Mouse (Mus musculus): ENCODE data around the gene Opalin. TPM values are rescaled to one million over a fixed set of nuclear protein-coding genes. Genes with fewer than 3 reads are reported as not detected.
A peak's percentile ranks its signal among the peaks of the same experiment; 100 is the strongest.

Opalin gene
- polyA plus RNA-seq, 1 experiment from 2014 or later: not detected

DNA sequence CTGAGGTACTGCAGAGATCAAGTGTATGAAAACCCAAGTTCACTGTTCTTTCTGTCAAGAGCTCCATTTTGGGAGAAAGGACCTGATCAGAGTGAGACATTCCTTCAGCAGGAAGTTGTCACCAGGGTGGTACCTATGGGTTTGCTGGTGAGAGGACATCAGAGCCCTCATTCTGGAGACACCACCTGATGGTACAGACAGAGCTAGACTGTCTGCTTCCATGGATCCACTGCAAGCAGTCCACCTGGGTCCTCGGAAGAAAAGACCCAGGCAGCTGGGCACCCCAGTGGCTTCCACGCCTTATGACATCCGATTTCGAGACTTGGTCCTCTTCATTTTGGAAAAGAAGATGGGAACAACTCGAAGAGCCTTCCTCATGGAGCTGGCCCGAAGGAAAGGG lies 47.7 kb downstream of the Opalin start, which contains the start of gene Dntt:
TSS of gene Dntt (plus strand) at position 57 of the 400 bp plus-strand sequence.
- H3K27ac ChIP-seq: no peak within 1 kb of the TSS
- no peaks in the 10 kb centered on the region for H3K4me1 ChIP-seq (replicated peaks)
- H3K36me3 ChIP-seq: no peaks in the 10 kb centered on the region
- H3K9me3 ChIP-seq: no peaks in the 10 kb centered on the region
- WGBS: 82% methylated on average over 6 of the region's 6 CpGs
- H3K27me3 ChIP-seq (replicated peaks): no peaks in the 10 kb centered on the region
- H3K9ac ChIP-seq: no peak within 1 kb of the TSS
- no peak within 1 kb of the TSS for H3K4me2 ChIP-seq (replicated peaks)
- H3K4me3 ChIP-seq (replicated peaks): no peak within 1 kb of the TSS
- ATAC-seq: no peak

DNA sequence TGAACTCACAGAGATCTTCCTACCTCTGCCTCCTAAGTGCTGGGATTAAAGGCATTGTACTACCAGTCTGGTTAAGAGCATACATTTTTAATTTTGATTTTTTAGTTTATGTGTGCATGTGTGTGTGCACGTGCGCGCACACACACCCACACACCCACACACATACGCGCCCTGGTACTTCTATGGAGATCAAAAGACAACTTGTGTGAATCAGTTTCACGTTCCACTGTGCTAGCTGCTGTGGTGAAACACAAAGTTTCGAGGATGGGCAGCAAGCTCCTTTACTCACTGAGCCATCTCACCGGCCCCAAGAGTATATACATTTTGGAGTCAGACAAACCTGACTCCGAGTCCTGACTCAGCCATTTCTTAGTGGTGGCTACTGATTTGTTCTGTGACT lies 49.3 kb downstream of the Opalin start:
- Histone ChIP-seq H3K27me3 (replicated peaks) (no peaks in the 10 kb centered on the region), H3K27ac (no peak overlapping the region), H3K9ac (no peak overlapping the region), H3K4me2 (replicated peaks) (no peak overlapping the region), H3K4me3 (replicated peaks) (no peak overlapping the region), H3K36me3 (no peaks in the 10 kb centered on the region), H3K4me1 (replicated peaks) (no peaks in the 10 kb centered on the region), H3K9me3 (no peaks in the 10 kb centered on the region)
- WGBS: 91% methylated on average over 9 of the region's 9 CpGs
- ATAC-seq: no peak

DNA sequence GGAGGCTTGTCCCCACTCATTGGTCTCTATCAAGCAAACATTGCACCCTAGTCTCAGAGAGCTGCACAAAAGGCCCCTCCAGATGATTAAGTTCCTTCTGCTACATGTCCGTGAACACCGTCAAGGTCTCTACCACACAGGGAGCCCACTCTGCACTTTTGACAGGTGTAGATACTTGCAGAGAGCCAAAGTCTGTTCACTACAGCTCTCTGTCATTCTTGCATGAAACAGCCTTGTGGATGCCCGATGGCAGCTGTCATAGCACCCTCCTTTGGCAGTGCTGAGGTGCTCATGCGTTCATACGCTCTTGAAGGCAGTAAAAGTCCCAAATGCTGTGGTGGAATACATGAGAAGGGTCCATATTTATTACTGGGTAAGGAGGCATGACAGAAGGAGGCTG lies 49.9 kb downstream of the Opalin start:
- 89% methylated on average over 5 of the region's 5 CpGs for WGBS
- no peaks in the 10 kb centered on the region for H3K27me3 ChIP-seq (replicated peaks)

DNA sequence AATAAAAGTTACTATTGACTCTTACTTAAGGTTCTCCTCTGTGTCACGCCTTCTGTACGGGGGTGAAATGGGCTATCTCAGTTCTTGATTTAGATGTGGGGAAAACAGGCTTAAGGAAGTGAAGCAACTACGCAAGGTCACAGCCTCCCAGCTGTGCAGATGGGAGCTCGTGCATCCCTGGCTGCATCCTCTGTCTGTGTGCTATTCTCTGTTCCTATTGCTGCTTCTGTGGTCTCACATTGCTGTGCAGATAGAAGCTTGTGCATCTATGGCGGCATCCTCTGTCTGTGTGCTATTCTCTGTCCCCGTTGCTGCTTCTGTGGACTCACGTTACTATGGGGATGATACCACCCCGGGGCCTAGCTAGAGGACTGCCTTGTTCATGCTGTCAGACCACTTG lies 50.4 kb downstream of the Opalin start:
- H3K27me3 ChIP-seq (replicated peaks): no peaks in the 10 kb centered on the region
- no peaks in the 10 kb centered on the region for H3K4me1 ChIP-seq (replicated peaks)
- ATAC-seq: no peak

More for the DNA sequence above, 49.9 kb downstream of the Opalin start:
- H3K4me2 ChIP-seq (replicated peaks): no peak overlapping the region
- no peak for ATAC-seq
- no peak overlapping the region for H3K27ac ChIP-seq
- H3K9me3 ChIP-seq: no peaks in the 10 kb centered on the region
- no peaks in the 10 kb centered on the region for H3K4me1 ChIP-seq (replicated peaks)
- no peak overlapping the region for H3K9ac ChIP-seq
- H3K4me3 ChIP-seq (replicated peaks): no peak overlapping the region
- no peaks in the 10 kb centered on the region for H3K36me3 ChIP-seq

DNA sequence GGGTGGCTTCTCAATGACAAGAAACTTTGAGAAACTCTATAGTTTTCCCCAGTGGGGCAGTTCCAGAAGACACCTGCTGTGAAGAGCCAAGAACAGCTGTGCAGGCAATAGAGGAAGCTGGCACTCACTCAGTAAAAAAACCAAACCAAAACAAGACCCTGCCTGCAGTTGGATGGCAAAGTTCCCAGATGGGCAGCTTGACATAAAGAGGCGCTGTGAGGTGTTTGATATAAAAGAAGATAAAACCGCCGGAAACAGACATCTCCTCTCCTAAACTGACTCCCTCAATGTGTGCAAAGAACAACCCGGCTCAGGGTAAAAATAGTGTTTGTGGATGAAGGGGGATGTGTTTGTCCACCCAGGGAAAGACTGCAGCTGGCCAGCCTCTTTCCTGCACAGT lies 54.7 kb downstream of the Opalin start:
- H3K4me2 ChIP-seq (replicated peaks): no peak overlapping the region
- no peaks in the 10 kb centered on the region for H3K4me1 ChIP-seq (replicated peaks)
- H3K9ac ChIP-seq: no peak overlapping the region
- WGBS: 82% methylated on average over 4 of the region's 4 CpGs
- H3K27me3 ChIP-seq (replicated peaks): no peaks in the 10 kb centered on the region
- H3K4me3 ChIP-seq (replicated peaks): no peak overlapping the region
- H3K36me3 ChIP-seq: no peaks in the 10 kb centered on the region
- H3K9me3 ChIP-seq: no peaks in the 10 kb centered on the region
- no peak for ATAC-seq
- no peak overlapping the region for H3K27ac ChIP-seq

More for the DNA sequence above, 50.4 kb downstream of the Opalin start:
- H3K27ac ChIP-seq: no peak overlapping the region
- no peak overlapping the region for H3K4me3 ChIP-seq (replicated peaks)
- WGBS: 86% methylated on average over 8 of the region's 8 CpGs
- H3K9ac ChIP-seq: no peak overlapping the region
- no peaks in the 10 kb centered on the region for H3K36me3 ChIP-seq
- H3K4me2 ChIP-seq (replicated peaks): no peak overlapping the region
- no peaks in the 10 kb centered on the region for H3K9me3 ChIP-seq

DNA sequence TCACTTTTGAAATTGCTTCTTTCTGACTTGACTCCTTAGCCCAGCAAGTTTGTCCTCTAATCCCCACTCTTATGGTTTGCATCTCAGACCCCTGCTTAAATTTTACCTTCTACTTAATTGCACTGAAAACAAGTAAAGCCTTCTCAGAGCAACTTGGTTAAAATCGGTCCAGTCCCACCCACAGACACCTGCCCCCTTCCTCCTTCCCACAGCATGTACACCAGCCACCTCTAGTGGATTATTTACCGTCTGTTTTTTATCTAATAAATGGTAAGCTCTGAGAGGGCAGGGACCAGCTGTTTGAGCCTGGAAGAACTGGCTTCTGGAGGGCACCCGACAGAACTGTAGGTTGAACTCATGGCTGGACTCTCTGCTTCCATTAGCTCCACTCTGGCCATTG lies 56.4 kb downstream of the Opalin start:
- H3K4me1 ChIP-seq (replicated peaks): no peaks in the 10 kb centered on the region; the same call in 1 of the 2 replicates

DNA sequence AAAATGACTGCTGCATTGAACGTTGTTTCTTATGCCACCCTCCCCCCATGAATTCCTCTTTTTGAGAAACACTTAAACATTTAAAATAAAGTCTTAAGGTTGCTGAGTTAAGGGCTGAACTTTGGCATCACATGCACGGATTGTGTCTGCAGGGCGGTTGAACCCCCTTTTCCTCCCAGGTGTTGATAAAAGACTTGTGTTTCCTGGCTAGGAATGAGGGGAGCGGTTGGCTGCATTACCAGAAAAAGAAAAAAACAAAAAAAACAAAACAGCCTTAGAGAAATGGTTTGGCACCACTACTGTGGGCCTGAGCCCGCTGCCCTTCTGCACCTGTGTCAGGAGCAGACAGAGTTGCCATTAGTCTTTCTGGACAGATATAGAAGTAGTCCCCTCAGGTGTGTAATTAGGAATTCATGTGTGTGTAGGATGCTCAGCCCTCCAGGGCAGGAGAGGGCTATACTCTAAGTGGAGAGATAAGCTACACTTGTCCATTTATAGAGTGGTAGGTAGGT lies 57.7 kb downstream of the Opalin start:
- Histone ChIP-seq H3K36me3 (no peaks in the 10 kb centered on the region), H3K4me3 (replicated peaks) (no peak overlapping the region), H3K4me2 (replicated peaks) (no peak overlapping the region), H3K27me3 (replicated peaks) (no peaks in the 10 kb centered on the region), H3K9ac (no peak overlapping the region), H3K4me1 (replicated peaks) (no peaks in the 10 kb centered on the region; the same call in 1 of the 2 replicates), H3K27ac (no peak overlapping the region), H3K9me3 (no peaks in the 10 kb centered on the region)
- ATAC-seq: no peak
- 72% methylated on average over 5 of the region's 5 CpGs for WGBS

More for the DNA sequence above, 56.4 kb downstream of the Opalin start:
- no peak overlapping the region for H3K4me3 ChIP-seq (replicated peaks)
- no peak for ATAC-seq
- 65% methylated on average over 3 of the region's 3 CpGs for WGBS
- H3K36me3 ChIP-seq: no peaks in the 10 kb centered on the region
- H3K27ac ChIP-seq: no peak overlapping the region
- no peaks in the 10 kb centered on the region for H3K27me3 ChIP-seq (replicated peaks)
- no peaks in the 10 kb centered on the region for H3K9me3 ChIP-seq
- H3K4me2 ChIP-seq (replicated peaks): no peak overlapping the region
- H3K9ac ChIP-seq: no peak overlapping the region

DNA sequence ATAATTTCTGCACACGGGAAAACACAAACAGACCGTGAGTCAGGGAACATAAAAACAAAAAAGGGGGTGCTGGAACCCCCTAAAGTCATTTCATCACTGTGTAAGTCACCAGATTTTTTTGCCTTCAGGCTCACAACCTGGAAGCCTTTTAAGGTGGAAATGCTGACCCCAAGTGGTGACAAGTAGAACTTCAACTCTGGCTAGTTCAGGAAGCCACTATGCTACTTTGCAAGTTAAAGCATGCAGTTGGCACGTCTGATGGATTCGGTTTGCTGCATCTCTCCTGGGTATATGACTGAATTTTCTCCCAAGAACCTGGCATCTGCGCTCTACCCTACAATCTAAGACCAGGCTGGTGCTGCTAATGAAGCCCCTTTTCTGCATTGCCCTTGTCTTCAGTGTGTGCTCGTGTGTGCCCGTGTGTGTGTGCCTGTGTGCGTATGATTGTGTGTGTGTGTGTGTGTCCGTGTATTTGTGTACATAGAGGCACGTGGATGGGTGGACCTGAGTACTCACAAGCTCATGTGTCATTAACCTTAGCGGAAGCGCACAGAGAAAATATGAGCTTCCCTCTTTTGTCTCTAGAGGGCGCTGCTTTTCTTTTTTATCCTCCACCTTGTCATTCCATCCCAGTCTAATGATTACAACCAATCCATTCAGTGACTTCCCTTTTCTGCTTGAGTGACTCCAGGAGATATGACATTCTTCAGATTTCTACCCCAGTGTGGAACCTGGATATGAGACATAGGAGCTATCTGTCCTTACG lies 60.8 kb downstream of the Opalin start:
- Histone ChIP-seq H3K4me1 (replicated peaks) (peaks cover 6% of the 10 kb centered on the region), H3K27me3 (replicated peaks) (no peaks in the 10 kb centered on the region), H3K9ac (0 out of 2 replicates have a peak overlapping the region, but pooled peaks have one; percentile 26), H3K27ac (no peak overlapping the region), H3K36me3 (no peaks in the 10 kb centered on the region), H3K9me3 (no peaks in the 10 kb centered on the region), H3K4me2 (replicated peaks) (peak overlapping the region; percentile 57), H3K4me3 (replicated peaks) (peak overlapping the region; percentile 9; the same call in 1 of the 2 replicates)
- 19% methylated on average over 14 of the region's 14 CpGs for WGBS
- peak; percentile 50 for ATAC-seq

DNA sequence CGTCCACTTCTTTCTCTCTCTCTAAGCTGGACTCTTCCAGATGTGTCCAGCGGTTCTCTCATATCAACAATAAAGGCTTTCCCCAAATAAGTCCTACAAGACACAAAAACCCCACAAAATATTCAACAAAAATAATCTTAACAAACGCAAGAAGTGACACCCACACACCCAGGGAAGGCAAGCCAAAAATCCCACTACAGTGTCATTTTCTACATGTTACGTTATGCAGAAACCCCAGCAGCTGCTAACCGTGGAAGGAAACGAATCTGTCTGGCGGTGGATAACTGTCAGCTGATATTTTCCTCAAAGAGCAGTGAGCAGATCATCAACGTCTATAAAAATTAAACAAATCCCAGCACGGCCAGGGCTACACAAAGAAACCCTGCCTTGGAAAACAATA lies 62.9 kb downstream of the Opalin start:
- peaks cover 6% of the 10 kb centered on the region for H3K4me1 ChIP-seq (replicated peaks)
- H3K4me3 ChIP-seq (replicated peaks): no peak overlapping the region
- 0 out of 2 replicates have a peak overlapping the region, but pooled peaks have one; percentile 13 for H3K27ac ChIP-seq
- no peaks in the 10 kb centered on the region for H3K27me3 ChIP-seq (replicated peaks)
- ATAC-seq: no peak
- H3K4me2 ChIP-seq (replicated peaks): peak overlapping the region; percentile 31
- H3K9me3 ChIP-seq: no peaks in the 10 kb centered on the region
- WGBS: 17% methylated on average over 9 of the region's 9 CpGs
- no peak overlapping the region for H3K9ac ChIP-seq
- no peaks in the 10 kb centered on the region for H3K36me3 ChIP-seq

DNA sequence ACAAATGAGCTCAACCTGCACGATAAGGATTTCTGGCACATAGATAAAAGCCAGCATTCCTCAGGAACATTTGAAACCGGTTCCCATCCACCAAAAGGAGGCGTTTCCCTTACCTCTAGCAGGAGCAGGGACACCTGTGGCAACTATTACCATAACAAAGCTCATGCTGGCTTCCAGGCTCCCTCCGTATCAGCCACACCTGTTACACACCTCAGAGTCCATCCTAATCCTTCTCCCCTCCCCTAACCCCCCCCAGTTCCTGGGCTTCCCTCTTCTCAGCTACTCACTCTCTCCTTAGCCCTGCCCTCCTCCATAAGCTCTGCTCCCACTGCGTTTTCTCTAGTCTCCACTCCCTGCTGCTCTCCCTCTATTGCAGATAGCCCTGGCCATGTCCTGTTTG lies 63.3 kb downstream of the Opalin start:
- no peak overlapping the region for H3K4me3 ChIP-seq (replicated peaks)
- 2% methylated on average over 5 of the region's 5 CpGs for WGBS
- H3K27ac ChIP-seq: 0 out of 2 replicates have a peak overlapping the region, but pooled peaks have one; percentile 13
- peak; percentile 79 for ATAC-seq
- H3K9ac ChIP-seq: no peak overlapping the region
- H3K9me3 ChIP-seq: no peaks in the 10 kb centered on the region
- peaks cover 6% of the 10 kb centered on the region for H3K4me1 ChIP-seq (replicated peaks)
- H3K36me3 ChIP-seq: no peaks in the 10 kb centered on the region
- no peaks in the 10 kb centered on the region for H3K27me3 ChIP-seq (replicated peaks)
- peak overlapping the region; percentile 31 for H3K4me2 ChIP-seq (replicated peaks)

Data from intestine, embryonic 15.5 days (tissue).